Mouse (Mus musculus): ENCODE measurements around the gene Ptma. TPM values are rescaled to one million over a fixed set of nuclear protein-coding genes. Genes with fewer than 3 reads are reported as not detected.

The Ptma gene
- polyA plus RNA-seq, 1 experiment from 2014 or later: 1,392 TPM

GRCm38 (mm10) chr1:86569292-86569860 lies 42.9 kb downstream of the Ptma start:
- Histone ChIP-seq H3K27ac (replicated peaks) (no peak overlapping the region), H3K36me3 (0 out of 2 replicates have a peak, but pooled peaks cover 3% of the 10 kb centered on the region), H3K4me2 (no peak overlapping the region), H3K27me3 (no peaks in the 10 kb centered on the region), H3K4me3 (no peak overlapping the region), H3K9me3 (no peaks in the 10 kb centered on the region), H3K4me1 (replicated peaks) (no peaks in the 10 kb centered on the region), H3K9ac (no peak overlapping the region)
- 77% methylated on average over 2 of the region's 2 CpGs for WGBS
- ATAC-seq (ENCODE audit: low FRiP score, low read depth): no peak

- Histone ChIP-seq H3K9me3 (no peaks in the 10 kb centered on the region), H3K36me3 (0 out of 2 replicates have a peak, but pooled peaks cover 3% of the 10 kb centered on the region), H3K4me1 (replicated peaks) (no peaks in the 10 kb centered on the region), H3K4me2 (no peak overlapping the region), H3K27me3 (no peaks in the 10 kb centered on the region), H3K4me3 (no peak overlapping the region), H3K27ac (replicated peaks) (no peak overlapping the region), H3K9ac (no peak overlapping the region)
- no peak for ATAC-seq (ENCODE audit: low FRiP score, low read depth)
- 93% methylated on average over 2 of the region's 2 CpGs for WGBS
Measured at GRCm38 (mm10) chr1:86571381-86571780, 44.9 kb downstream of the Ptma start.

- Histone ChIP-seq H3K9me3 (no peaks in the 10 kb centered on the region), H3K27me3 (no peaks in the 10 kb centered on the region), H3K27ac (replicated peaks) (no peak overlapping the region), H3K4me3 (no peak overlapping the region), H3K36me3 (0 out of 2 replicates have a peak, but pooled peaks cover 3% of the 10 kb centered on the region), H3K9ac (no peak overlapping the region), H3K4me2 (no peak overlapping the region), H3K4me1 (replicated peaks) (no peaks in the 10 kb centered on the region)
- no peak for ATAC-seq (ENCODE audit: low FRiP score, low read depth)
- WGBS: 92% methylated on average over 4 of the region's 4 CpGs
Measured at GRCm38 (mm10) chr1:86571941-86572340, 45.4 kb downstream of the Ptma start.

Other genes starting within 250 kb of the Ptma start
- 6.9 and 8.7 TPM in 2 replicates for gene B3gnt7, start 223.9 kb upstream of the Ptma start, polyA plus RNA-seq (2015; fragmentation: Nextera tagmentation; extraction: Ambion mirVana)
- 202 and 210 TPM in 2 replicates for gene Ncl, start 167.3 kb upstream of the Ptma start, polyA plus RNA-seq (2015; fragmentation: Nextera tagmentation; extraction: Ambion mirVana)
- gene Nmur1, start 100.5 kb upstream of the Ptma start, polyA plus RNA-seq (2015; fragmentation: Nextera tagmentation; extraction: Ambion mirVana): 0.19 and 0.25 TPM in 2 replicates
- not detected in 2 replicates for gene Tex44, start 100.4 kb upstream of the Ptma start, polyA plus RNA-seq (2015; fragmentation: Nextera tagmentation; extraction: Ambion mirVana)
- 115 and 122 TPM in 2 replicates for gene Pde6d, start 55.9 kb downstream of the Ptma start, polyA plus RNA-seq (2015; fragmentation: Nextera tagmentation; extraction: Ambion mirVana)
- gene Cops7b, start 56.2 kb downstream of the Ptma start, polyA plus RNA-seq (2015; fragmentation: Nextera tagmentation; extraction: Ambion mirVana): 56.5 and 63.9 TPM in 2 replicates
- gene Nppc, start 143.8 kb downstream of the Ptma start, polyA plus RNA-seq (2015; fragmentation: Nextera tagmentation; extraction: Ambion mirVana): 18.6 and 24.8 TPM in 2 replicates
- gene Dis3l2, start 177.1 kb downstream of the Ptma start, polyA plus RNA-seq (2015; fragmentation: Nextera tagmentation; extraction: Ambion mirVana): 38.1 and 38.9 TPM in 2 replicates

All from hindbrain, embryonic 15.5 days (tissue).